ENCODE assay signal across 9 mouse cellular contexts in the genomic region with DNA sequence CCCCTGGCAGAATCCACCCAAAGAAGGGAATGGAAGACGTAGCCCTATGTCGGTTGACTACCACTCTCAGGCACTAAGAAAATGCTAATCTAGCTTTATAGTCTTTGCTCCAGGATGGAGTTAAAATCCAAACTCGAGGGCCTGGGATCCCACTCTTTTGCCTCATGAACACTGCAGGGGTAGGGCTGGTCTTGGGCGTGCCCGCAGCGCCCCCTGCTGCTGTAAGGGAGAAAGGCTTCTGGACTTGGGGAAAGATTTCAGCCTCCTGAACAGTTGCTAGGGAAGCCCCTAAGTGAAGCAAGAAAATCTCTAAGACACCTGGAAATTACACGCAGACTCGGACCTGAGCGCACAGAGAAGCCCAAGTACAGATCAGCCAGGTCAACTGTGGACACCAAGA. TPM values are rescaled to one million over a fixed set of nuclear protein-coding genes. Genes with fewer than 3 reads are reported as not detected.
DNase-seq lines count a peak whose midpoint lies in the region; ATAC-seq and TF ChIP-seq lines count a peak whose summit lies in the region.
"Had no signal": no experiment of that assay in that cellular context is flagged by ENCODE, and none has a peak within 500 bp of the region (broad histone marks: within the 10 kb centered on the region; RNA-seq: fewer than 3 reads in every experiment).

No protein-coding gene starts in this region.

- H3K27me3 ChIP-seq in heart, adult 2 months (ENCODE audit: control insufficient read depth, insufficient read depth, low read length) = no peaks in the 10 kb centered on the region
- H3K27me3 ChIP-seq in heart, embryonic 12.5 days (replicated peaks) = peaks cover 30% of the 10 kb centered on the region
- H3K27me3 ChIP-seq in midbrain, embryonic 13.5 days = peaks cover 48% of the 10 kb centered on the region
- no peaks in the 10 kb centered on the region for H3K27me3 ChIP-seq in testis, adult 2 months (ENCODE audit: control insufficient read depth, insufficient read depth, low read length)

- no peak overlapping the region for H3K4me2 ChIP-seq in heart, embryonic 12.5 days
- no peak overlapping the region for H3K4me2 ChIP-seq in midbrain, embryonic 13.5 days (replicated peaks)

- DNase-seq in heart, adult 2 months = peak; percentile 54 to 80
- peak; percentile 93 for DNase-seq in NIH3T3 (ENCODE audit: low read depth)
- peak; percentile 87 for DNase-seq in embryo, embryonic 10.5 days (ENCODE audit: low spot score)
- DNase-seq in heart, adult 8-10 months (ENCODE audit: low spot score) = peak; percentile 57
- DNase-seq in layer of hippocampus, postnatal 36 days = peak; percentile 67 to 68

- no peaks in the 10 kb centered on the region for H3K36me3 ChIP-seq in heart, adult 2 months (ENCODE audit: control insufficient read depth, insufficient read depth, low read length)
- no peaks in the 10 kb centered on the region for H3K36me3 ChIP-seq in heart, embryonic 12.5 days
- H3K36me3 ChIP-seq in midbrain, embryonic 13.5 days = no peaks in the 10 kb centered on the region
- H3K36me3 ChIP-seq in testis, adult 2 months (ENCODE audit: control insufficient read depth, insufficient read depth, low read length) = no peaks in the 10 kb centered on the region

- intact Hi-C loops in heart, adult 2 months (cut with DNase I) = loop anchor here (2.0 to 5.0 kb wide), 3 partner anchors 141 to 1061 kb away; no protein-coding TSS in a partner anchor

- 0 out of 2 replicates have a peak, but pooled peaks have one; percentile 56 for TF ChIP-seq EP300 in heart, adult 2 months (IDR thresholded peaks at IDR 0.05; ENCODE audit: insufficient read depth, low read depth, low read length)

- no peak for ATAC-seq in heart, embryonic 12.5 days (ENCODE audit: insufficient number of reproducible peaks, low FRiP score)
- ATAC-seq in midbrain, embryonic 13.5 days = 0 out of 2 replicates have a peak, but pooled peaks have one; percentile 22

- H3K9me3 ChIP-seq in heart, embryonic 12.5 days (replicated peaks) = no peaks in the 10 kb centered on the region
- H3K9me3 ChIP-seq in midbrain, embryonic 13.5 days = no peaks in the 10 kb centered on the region
- H3K9me3 ChIP-seq: megakaryocyte, embryonic 14.5 days had no signal

- no peak overlapping the region for H3K9ac ChIP-seq in heart, adult 2 months (ENCODE audit: low read depth, low read length)
- no peak overlapping the region for H3K9ac ChIP-seq in heart, embryonic 12.5 days
- no peak overlapping the region for H3K9ac ChIP-seq in midbrain, embryonic 13.5 days (replicated peaks)

- WGBS in heart, adult 2 months = 19% methylated on average over 9 of the region's 9 CpGs
- WGBS in heart, embryonic 12.5 days = 19% methylated on average over 9 of the region's 9 CpGs
- WGBS in midbrain, embryonic 13.5 days = 18% methylated on average over 9 of the region's 9 CpGs

- no peak overlapping the region for H3K4me3 ChIP-seq in heart, adult 2 months
- H3K4me3 ChIP-seq in heart, embryonic 12.5 days = no peak overlapping the region
- H3K4me3 ChIP-seq in midbrain, embryonic 13.5 days (replicated peaks) = no peak overlapping the region
- H3K4me3 ChIP-seq in testis, adult 2 months (ENCODE audit: control insufficient read depth, low read depth, low read length) = no peak overlapping the region
- H3K4me3 ChIP-seq: megakaryocyte, embryonic 14.5 days had no signal

- no peak for TF ChIP-seq POLR2A in heart, adult 2 months (IDR thresholded peaks at IDR 0.05; ENCODE audit: insufficient read depth, low read depth, low read length)
- TF ChIP-seq POLR2A in testis, adult 2 months (IDR thresholded peaks at IDR 0.05; ENCODE audit: control insufficient read depth, low read depth, low read length) = no peak

- H3K4me1 ChIP-seq in heart, adult 2 months (ENCODE audit: control insufficient read depth, insufficient read depth, low read length) = peaks cover 2% of the 10 kb centered on the region; the same call in 1 of the 2 replicates
- no peaks in the 10 kb centered on the region for H3K4me1 ChIP-seq in heart, embryonic 12.5 days (replicated peaks)
- no peaks in the 10 kb centered on the region for H3K4me1 ChIP-seq in midbrain, embryonic 13.5 days (replicated peaks)
- peaks cover 7% of the 10 kb centered on the region for H3K4me1 ChIP-seq in testis, adult 2 months (ENCODE audit: control insufficient read depth, insufficient read depth, low read length)
- H3K4me1 ChIP-seq: megakaryocyte, embryonic 14.5 days had no signal

- peak; percentile 95 for TF ChIP-seq CTCF in heart, adult 2 months (IDR thresholded peaks at IDR 0.05)
- peak; percentile 92 for TF ChIP-seq CTCF in testis, adult 2 months (IDR thresholded peaks at IDR 0.05; ENCODE audit: control insufficient read depth, insufficient read depth, insufficient replicate concordance, low read depth, low read length)

- no peak overlapping the region for H3K27ac ChIP-seq in heart, adult 2 months
- H3K27ac ChIP-seq in heart, embryonic 12.5 days (ENCODE audit: poor library complexity, severe bottlenecking) = no peak overlapping the region
- no peak overlapping the region for H3K27ac ChIP-seq in midbrain, embryonic 13.5 days
- no peak overlapping the region for H3K27ac ChIP-seq in testis, adult 2 months (ENCODE audit: control insufficient read depth, insufficient read depth, low read depth, low read length)

- H3K79me2 ChIP-seq in heart, adult 2 months (replicated peaks; ENCODE audit: control insufficient read depth, insufficient read depth, low read length) = no peaks in the 10 kb centered on the region

RNA-seq across cellular contexts. Expression of a gene that starts 12.7 kb away (rescaled TPM):
- total RNA-seq in heart, adult 2 months (2021) = 10 to 100 TPM; 28.4 to 30.9 TPM
- polyA plus RNA-seq in heart, adult 2 months (2012; rRNA removed) = 23.5 and 27.8 TPM in 2 replicates
- 54.4 and 58.9 TPM in 2 replicates for polyA plus RNA-seq in heart, embryonic 12.5 days (2016; fragmentation: Nextera tagmentation; extraction: Ambion mirVana)
- total RNA-seq in heart, adult 8-10 months (2022) = 10 to 100 TPM; 26.2 to 33.8 (median 29.0) TPM
- 10 to 100 TPM; 47.8 to 51.9 TPM for total RNA-seq in layer of hippocampus, postnatal 36 days (2021)
- 147 and 153 TPM in 2 replicates for polyA plus RNA-seq in midbrain, embryonic 13.5 days (2015; fragmentation: Nextera tagmentation; extraction: Ambion mirVana)
- 6.0 and 8.6 TPM in 2 replicates for polyA plus RNA-seq in testis, adult 2 months (2012; rRNA removed)

RNA-seq across cellular contexts. Expression of a gene that starts 33.6 kb away (rescaled TPM):
- total RNA-seq in heart, adult 2 months (2021) = under 1 TPM; 0.47 to 0.64 TPM
- 0.09 and 0.29 TPM in 2 replicates for polyA plus RNA-seq in heart, adult 2 months (2012; rRNA removed)
- 2.5 and 2.9 TPM in 2 replicates for polyA plus RNA-seq in heart, embryonic 12.5 days (2016; fragmentation: Nextera tagmentation; extraction: Ambion mirVana)
- under 1 TPM in 3 of 4 experiments, not detected in 1; 0.22 to 0.41 (median 0.26) TPM for total RNA-seq in heart, adult 8-10 months (2022)
- total RNA-seq in layer of hippocampus, postnatal 36 days (2021) = 10 to 100 TPM; 30.9 to 37.9 TPM
- 10.7 and 15.4 TPM in 2 replicates for polyA plus RNA-seq in midbrain, embryonic 13.5 days (2015; fragmentation: Nextera tagmentation; extraction: Ambion mirVana)
- 4.6 TPM in 2 replicates for polyA plus RNA-seq in testis, adult 2 months (2012; rRNA removed)
